Mouse (Mus musculus): Measurements from ENCODE around the gene Stra6l.

Gene Stra6l

GRCm38 (mm10) chr4:45917091-45917490 is 68.6 kb downstream of the Stra6l start:
- DNase-seq (ENCODE audit: low spot score): no peak

DNA sequence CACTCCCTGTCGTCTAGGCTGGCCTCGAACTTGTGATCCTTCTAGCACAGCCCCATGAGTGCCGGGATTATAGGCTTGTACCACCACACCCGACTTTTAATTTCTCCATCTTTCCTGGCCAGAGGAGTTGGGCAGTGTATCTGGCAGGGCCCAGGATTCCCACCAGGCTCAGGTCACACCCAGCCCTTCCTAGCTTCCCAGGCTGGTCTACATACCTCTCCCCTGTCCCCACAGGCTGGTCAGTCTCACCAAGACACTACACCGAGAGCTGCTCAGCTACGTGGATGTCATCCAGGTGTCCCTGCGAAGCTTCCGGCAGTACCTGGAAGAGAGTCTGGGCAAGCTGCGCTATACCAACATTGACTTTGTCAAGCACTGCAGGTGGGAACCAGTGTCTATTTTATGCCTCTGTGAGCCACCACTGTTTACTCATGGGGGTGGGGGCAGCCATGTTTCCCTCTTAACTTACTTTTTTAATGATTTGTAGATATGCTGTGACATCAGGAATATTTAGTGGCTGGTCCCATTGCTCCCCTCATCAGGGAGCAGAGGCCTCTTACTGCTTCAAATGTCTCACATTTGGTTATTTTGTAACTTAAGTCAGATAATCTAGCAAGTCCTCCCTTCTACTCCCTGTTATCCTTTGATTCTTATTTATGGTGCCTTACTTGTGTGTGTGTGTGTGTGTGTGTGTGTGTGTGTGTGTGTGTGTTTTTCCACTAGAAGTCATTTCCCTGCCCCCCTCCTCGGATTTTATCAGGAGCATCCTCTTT is 73.4 kb downstream of the Stra6l start:
- DNase-seq (ENCODE audit: low spot score): no peak

GRCm38 (mm10) chr4:45924011-45924410 is 75.5 kb downstream of the Stra6l start:
- DNase-seq (ENCODE audit: low spot score): no peak

DNA sequence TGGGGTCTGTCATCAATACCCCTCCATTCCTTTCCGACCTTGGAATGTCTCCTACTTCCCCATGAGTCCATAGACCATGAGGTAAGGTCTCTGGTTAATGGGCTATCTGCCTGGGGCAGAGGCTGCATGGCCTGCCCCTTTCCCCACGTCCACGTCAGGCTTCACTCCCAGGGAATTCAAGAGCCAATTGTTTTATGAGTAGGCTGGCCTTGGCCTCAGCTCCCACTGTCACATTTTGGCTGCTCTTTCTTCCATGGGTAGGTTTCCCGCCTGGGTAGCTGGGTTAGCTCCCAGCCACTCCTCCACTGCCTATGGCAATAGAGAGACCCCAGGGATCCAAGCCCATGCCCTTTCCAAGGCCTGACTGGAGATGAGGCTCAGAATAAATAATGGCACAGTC is 80.1 kb downstream of the Stra6l start:
- DNase-seq (ENCODE audit: low spot score): no peak
